Mouse (Mus musculus): ENCODE measurements around the gene Eif2b5. TPM values are rescaled to one million over a fixed set of nuclear protein-coding genes. Genes with fewer than 3 reads are reported as not detected.
A peak's percentile ranks its signal among the peaks of the same experiment; 100 is the strongest.

Eif2b5 gene
- polyA plus RNA-seq, 1 experiment = 64.7 TPM

- no peaks in the 10 kb centered on the region; the same call in 1 of the 2 replicates for H3K4me1 ChIP-seq (ENCODE audit: control insufficient read depth, insufficient read depth, low read length)
- no peak overlapping the region for H3K4me3 ChIP-seq (replicated peaks; ENCODE audit: control insufficient read depth, low read depth, low read length)
- H3K27ac ChIP-seq (ENCODE audit: control insufficient read depth, insufficient read depth, low read depth, low read length, poor library complexity) = no peak overlapping the region
- TF ChIP-seq CTCF (IDR thresholded peaks at IDR 0.05; ENCODE audit: control insufficient read depth, insufficient read depth, low read length) = no peak
- TF ChIP-seq POLR2A (IDR thresholded peaks at IDR 0.05; ENCODE audit: borderline replicate concordance, control insufficient read depth, low read depth, low read length) = no peak
- WGBS = 38% methylated on average over 2 of the region's 2 CpGs
These were observed 5.2 kb upstream of the Eif2b5 start for GRCm38 (mm10) chr16:20493452-20493851.

- H3K4me3 ChIP-seq (replicated peaks; ENCODE audit: control insufficient read depth, low read depth, low read length) = peak overlapping the region; percentile 0
- H3K4me1 ChIP-seq (ENCODE audit: control insufficient read depth, insufficient read depth, low read length) = no peaks in the 10 kb centered on the region; the same call in 1 of the 2 replicates
- H3K27ac ChIP-seq (ENCODE audit: control insufficient read depth, insufficient read depth, low read depth, low read length, poor library complexity) = no peak overlapping the region
- TF ChIP-seq POLR2A (IDR thresholded peaks at IDR 0.05; ENCODE audit: borderline replicate concordance, control insufficient read depth, low read depth, low read length) = no peak
- TF ChIP-seq CTCF (IDR thresholded peaks at IDR 0.05; ENCODE audit: control insufficient read depth, insufficient read depth, low read length) = peak; percentile 35
- WGBS = 24% methylated on average over 25 of the region's 25 CpGs
These were observed 1.7 kb upstream of the Eif2b5 start for GRCm38 (mm10) chr16:20496671-20497600.

- TF ChIP-seq CTCF (IDR thresholded peaks at IDR 0.05; ENCODE audit: control insufficient read depth, insufficient read depth, low read length) (no peak), POLR2A (IDR thresholded peaks at IDR 0.05; ENCODE audit: borderline replicate concordance, control insufficient read depth, low read depth, low read length) (no peak)
- Histone ChIP-seq H3K4me3 (replicated peaks; ENCODE audit: control insufficient read depth, low read depth, low read length) (peak overlapping the region; percentile 80), H3K27ac (ENCODE audit: control insufficient read depth, insufficient read depth, low read depth, low read length, poor library complexity) (no peak overlapping the region), H3K4me1 (ENCODE audit: control insufficient read depth, insufficient read depth, low read length) (no peaks in the 10 kb centered on the region; the same call in 1 of the 2 replicates)
- WGBS = 29% methylated on average over 16 of the region's 16 CpGs
These were observed 489 bp upstream of the Eif2b5 start for GRCm38 (mm10) chr16:20497980-20498676.

- no peaks in the 10 kb centered on the region; the same call in 1 of the 2 replicates for H3K4me1 ChIP-seq (ENCODE audit: control insufficient read depth, insufficient read depth, low read length)
- H3K4me3 ChIP-seq (replicated peaks; ENCODE audit: control insufficient read depth, low read depth, low read length) = no peak overlapping the region
- TF ChIP-seq CTCF (IDR thresholded peaks at IDR 0.05; ENCODE audit: control insufficient read depth, insufficient read depth, low read length) (no peak), POLR2A (IDR thresholded peaks at IDR 0.05; ENCODE audit: borderline replicate concordance, control insufficient read depth, low read depth, low read length) (no peak)
- 88% methylated on average over 8 of the region's 8 CpGs for WGBS
- H3K27ac ChIP-seq (ENCODE audit: control insufficient read depth, insufficient read depth, low read depth, low read length, poor library complexity) = no peak overlapping the region
These were observed 7.4 kb downstream of the Eif2b5 start for GRCm38 (mm10) chr16:20506000-20506399.

- Histone ChIP-seq H3K4me1 (ENCODE audit: control insufficient read depth, insufficient read depth, low read length) (no peaks in the 10 kb centered on the region; the same call in 1 of the 2 replicates), H3K4me3 (replicated peaks; ENCODE audit: control insufficient read depth, low read depth, low read length) (no peak overlapping the region), H3K27ac (ENCODE audit: control insufficient read depth, insufficient read depth, low read depth, low read length, poor library complexity) (no peak overlapping the region)
- TF ChIP-seq POLR2A (IDR thresholded peaks at IDR 0.05; ENCODE audit: borderline replicate concordance, control insufficient read depth, low read depth, low read length) (no peak), CTCF (IDR thresholded peaks at IDR 0.05; ENCODE audit: control insufficient read depth, insufficient read depth, low read length) (peak; percentile 52)
- WGBS = 86% methylated on average over 3 of the region's 3 CpGs
These were observed 10.7 kb downstream of the Eif2b5 start for GRCm38 (mm10) chr16:20509349-20509748.

GRCm38 (mm10) chr16:20511277-20511847, 12.7 kb downstream of the Eif2b5 start:
- no peaks in the 10 kb centered on the region; the same call in 1 of the 2 replicates for H3K4me1 ChIP-seq (ENCODE audit: control insufficient read depth, insufficient read depth, low read length)
- no peak overlapping the region for H3K27ac ChIP-seq (ENCODE audit: control insufficient read depth, insufficient read depth, low read depth, low read length, poor library complexity)
- no peak for TF ChIP-seq CTCF (IDR thresholded peaks at IDR 0.05; ENCODE audit: control insufficient read depth, insufficient read depth, low read length)
- no peak for TF ChIP-seq POLR2A (IDR thresholded peaks at IDR 0.05; ENCODE audit: borderline replicate concordance, control insufficient read depth, low read depth, low read length)
- WGBS = 84% methylated on average over 7 of the region's 7 CpGs
- no peak overlapping the region for H3K4me3 ChIP-seq (replicated peaks; ENCODE audit: control insufficient read depth, low read depth, low read length)

- TF ChIP-seq POLR2A (IDR thresholded peaks at IDR 0.05; ENCODE audit: borderline replicate concordance, control insufficient read depth, low read depth, low read length) (no peak), CTCF (IDR thresholded peaks at IDR 0.05; ENCODE audit: control insufficient read depth, insufficient read depth, low read length) (no peak)
- no peak overlapping the region for H3K4me3 ChIP-seq (replicated peaks; ENCODE audit: control insufficient read depth, low read depth, low read length)
- H3K4me1 ChIP-seq (ENCODE audit: control insufficient read depth, insufficient read depth, low read length) = no peaks in the 10 kb centered on the region
- no peak overlapping the region for H3K27ac ChIP-seq (ENCODE audit: control insufficient read depth, insufficient read depth, low read depth, low read length, poor library complexity)
These were observed 17.4 kb downstream of the Eif2b5 start for GRCm38 (mm10) chr16:20516032-20516431.

GRCm38 (mm10) chr16:20516726-20517201, 18.1 kb downstream of the Eif2b5 start, which contains the start of gene Dvl3:
Gene Dvl3 (plus strand): TSS chr16:20516982.
- TF ChIP-seq POLR2A (IDR thresholded peaks at IDR 0.05; ENCODE audit: borderline replicate concordance, control insufficient read depth, low read depth, low read length) (peak; percentile 36; the same call in 1 of the 2 replicates), CTCF (IDR thresholded peaks at IDR 0.05; ENCODE audit: control insufficient read depth, insufficient read depth, low read length) (peak; percentile 25; the same call in 1 of the 2 replicates)
- Histone ChIP-seq H3K27ac (ENCODE audit: control insufficient read depth, insufficient read depth, low read depth, low read length, poor library complexity) (peak within 1 kb of the TSS; percentile 84), H3K4me3 (replicated peaks; ENCODE audit: control insufficient read depth, low read depth, low read length) (peak within 1 kb of the TSS; percentile 98), H3K4me1 (ENCODE audit: control insufficient read depth, insufficient read depth, low read length) (no peaks in the 10 kb centered on the region)
- under 1% methylated on average over 55 of the region's 55 CpGs for WGBS
